Mouse (Mus musculus) mammary gland, adult 2 months (tissue): ENCODE measurements around the gene B4galnt3. TPM values are rescaled to one million over a fixed set of nuclear protein-coding genes. Genes with fewer than 3 reads are reported as not detected.

Experiments used
- polyA plus RNA-seq: library from polyadenylated mRNA; depleted of rRNA; stranded (reverse); fragments of >200 nt; gene quantifications from 2 replicates; pipeline ENCODE4 v1.2.3, GENCODE M21; 2012; ENCODE audit warnings: low replicate concordance; rRNA removed

B4galnt3 gene
- 0.30 and 0.45 TPM in 2 replicates for polyA plus RNA-seq

DNA sequence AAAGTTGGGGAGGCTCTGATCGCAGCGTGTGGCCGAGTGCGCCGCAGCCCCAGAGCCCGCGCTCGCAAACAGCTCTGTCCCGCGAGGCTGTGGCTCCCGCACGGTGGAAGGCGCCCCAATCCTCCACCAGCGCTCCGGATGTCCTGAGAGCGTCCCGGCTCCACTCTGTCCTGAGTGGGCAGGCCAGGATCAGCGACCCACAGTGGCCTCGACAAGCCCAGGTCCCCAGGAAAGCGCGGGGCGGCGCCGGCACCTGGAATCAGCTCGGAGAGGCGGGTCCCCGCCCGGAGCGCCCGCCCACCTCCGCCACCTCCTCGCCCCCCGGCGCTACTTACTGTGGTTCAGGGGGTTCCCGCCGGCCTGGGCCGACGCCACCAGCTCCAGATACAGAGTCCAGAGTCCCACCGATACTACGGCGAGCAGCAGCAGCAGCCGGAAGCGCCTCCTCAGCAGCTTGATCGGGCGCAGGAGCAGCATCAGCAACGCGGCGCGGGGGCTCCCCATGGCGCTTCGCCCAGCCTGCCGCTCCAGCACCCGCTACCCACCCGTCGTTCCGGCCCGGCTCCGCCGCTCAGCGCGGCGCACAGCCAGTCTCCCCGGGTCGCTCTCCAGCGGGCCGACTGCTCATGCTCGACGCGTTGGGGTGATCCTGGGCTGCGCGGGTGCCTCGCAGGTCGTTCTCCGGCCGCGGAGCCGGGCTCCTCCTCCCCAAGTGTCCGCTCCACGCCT is at the start of gene B4galnt3, which contains the start of gene D330020A13Rik:
TSS of gene B4galnt3 (minus strand) at position 504 of the 729 bp plus-strand sequence.
TSS of gene D330020A13Rik (plus strand) at position 309 of the 729 bp plus-strand sequence.

Other genes with a start within 250 kb of the B4galnt3 start
- gene Ninj2, start 201.2 kb downstream of the B4galnt3 start, polyA plus RNA-seq = 0.20 and 0.29 TPM in 2 replicates
- gene D330020A13Rik, start 195 bp downstream of the B4galnt3 start, polyA plus RNA-seq = not detected in 2 replicates
- gene Kdm5a, start 69.6 kb upstream of the B4galnt3 start, polyA plus RNA-seq = 2.7 and 6.2 TPM in 2 replicates
- gene Ccdc77, start 69.8 kb upstream of the B4galnt3 start, polyA plus RNA-seq = 2.3 and 4.9 TPM in 2 replicates
- gene Il17ra, start 168.7 kb upstream of the B4galnt3 start, polyA plus RNA-seq = 52.7 and 61.0 TPM in 2 replicates
- 0.13 and 0.65 TPM in 2 replicates for gene Tmem121b, start 199.2 kb upstream of the B4galnt3 start, polyA plus RNA-seq
- gene Hdhd5, start 236.8 kb upstream of the B4galnt3 start, polyA plus RNA-seq = 24.3 and 38.2 TPM in 2 replicates